Mouse (Mus musculus) erythroblast, adult 5-6 weeks (primary cell): ENCODE data around the gene Gm973. TPM values are rescaled to one million over a fixed set of nuclear protein-coding genes. Genes with fewer than 3 reads are reported as not detected.

ENCODE experiments used
- ATAC-seq: replicated peaks from 2 replicates; pipeline ENCODE4 v1.8.0; 2016; ENCODE audit warnings: moderate number of reproducible peaks, mild to moderate bottlenecking, moderate TSS enrichment, inconsistent platforms; ENCODE audit not compliant: poor library complexity, low FRiP score, severe bottlenecking
- total RNA-seq, 2 experiments: library from RNA; stranded (forward) in 1 of 2; stranded (reverse) in 1 of 2; fragments of 150-400 nt in 1 of 2; fragments of 200-764, 138-1000 nt in 1 of 2; gene quantifications; 2 replicates each; pipeline versions ENCODE4 v1.2.3 to v1.2.4; 2015 to 2017; ENCODE audit warnings: low replicate concordance in 2 of 2

Gene Gm973
- total RNA-seq, 2 experiments from 2014 or later, result 7.0 TPM; not detected in 1

- no peak for ATAC-seq
Measured at GRCm38 (mm10) chr1:59538381-59538780, 22.3 kb downstream of the Gm973 start.

- no peak for ATAC-seq
Measured at GRCm38 (mm10) chr1:59540537-59541148, 24.6 kb downstream of the Gm973 start.

GRCm38 (mm10) chr1:59541271-59542020 lies 25.4 kb downstream of the Gm973 start:
- ATAC-seq, result no peak

GRCm38 (mm10) chr1:59542231-59542630 lies 26.2 kb downstream of the Gm973 start:
- no peak for ATAC-seq

- ATAC-seq, result no peak
Measured at GRCm38 (mm10) chr1:59543911-59544310, 27.8 kb downstream of the Gm973 start.

- ATAC-seq, result no peak
Measured at GRCm38 (mm10) chr1:59548486-59548885, 32.4 kb downstream of the Gm973 start.

GRCm38 (mm10) chr1:59549036-59549675 lies 33.1 kb downstream of the Gm973 start:
- no peak for ATAC-seq

- ATAC-seq, result no peak
Measured at GRCm38 (mm10) chr1:59550227-59550626, 34.2 kb downstream of the Gm973 start.

- ATAC-seq, result no peak
Measured at GRCm38 (mm10) chr1:59550996-59551395, 34.9 kb downstream of the Gm973 start.

GRCm38 (mm10) chr1:59553708-59554107 lies 37.6 kb downstream of the Gm973 start:
- ATAC-seq, result no peak

- ATAC-seq, result no peak
Measured at GRCm38 (mm10) chr1:59563581-59563980, 47.5 kb downstream of the Gm973 start.

- no peak for ATAC-seq
Measured at GRCm38 (mm10) chr1:59565804-59566203, 49.7 kb downstream of the Gm973 start.

- no peak for ATAC-seq
Measured at GRCm38 (mm10) chr1:59566281-59566680, 50.2 kb downstream of the Gm973 start.

- no peak for ATAC-seq
Measured at GRCm38 (mm10) chr1:59566926-59567325, 50.9 kb downstream of the Gm973 start.

- no peak for ATAC-seq
Measured at GRCm38 (mm10) chr1:59567521-59567920, 51.5 kb downstream of the Gm973 start.

GRCm38 (mm10) chr1:59568283-59568682 lies 52.2 kb downstream of the Gm973 start:
- no peak for ATAC-seq

GRCm38 (mm10) chr1:59569301-59569700 lies 53.2 kb downstream of the Gm973 start:
- ATAC-seq, result no peak

GRCm38 (mm10) chr1:59570767-59571166 lies 54.7 kb downstream of the Gm973 start:
- no peak for ATAC-seq

GRCm38 (mm10) chr1:59571502-59571901 lies 55.4 kb downstream of the Gm973 start:
- no peak for ATAC-seq

- no peak for ATAC-seq
Measured at GRCm38 (mm10) chr1:59573843-59574242, 57.8 kb downstream of the Gm973 start.
